8 mouse cellular contexts compared by ENCODE assay signal in genomic region chr3:86223634-86224313, GRCm38 (mm10). TPM values are rescaled to one million over a fixed set of nuclear protein-coding genes. Genes with fewer than 3 reads are reported as not detected.
DNase-seq lines count a peak whose midpoint lies in the region; ATAC-seq lines count a peak whose summit lies in the region.

No protein-coding gene starts in this region.

- peak; percentile 67 for DNase-seq in adipocyte (ENCODE audit: low spot score)
- DNase-seq in embryo, embryonic 10 days (ENCODE audit: low spot score) = peak; percentile 83
- peak; percentile 85 for DNase-seq in gastrocnemius, postnatal 10 days
- peak; percentile 70 to 93 for DNase-seq in left cerebral cortex, postnatal 10 days (ENCODE audit: extremely low spot score in 1 of 2, low spot score in 2 of 2)
- DNase-seq in right cerebral cortex, postnatal 10 days (ENCODE audit: low spot score in 2 of 2) = peak; percentile 92 to 93
- DNase-seq in urinary bladder, postnatal 14 days (ENCODE audit: low spot score) = peak; percentile 90

- peak; percentile 82 for ATAC-seq in inflammation-experienced regulatory T-cells, adult 6 months
- ATAC-seq in megakaryocyte progenitor cell, adult 5-6 weeks (replicated peaks; ENCODE audit: poor library complexity) = peak; percentile 88

- intact Hi-C loops in left cerebral cortex, postnatal 10 days (cut with DNase I) = loop anchor here (2.0 kb wide), 1 partner anchor 81 kb away; the partner anchor contains the start of gene Rps3a1

RNA-seq across cellular contexts. Expression of gene Lrba, which starts 0.7 kb away (rescaled TPM):
- total RNA-seq in gastrocnemius, postnatal 10 days (2021) = 10 to 100 TPM; 22.7 to 24.1 TPM
- 10 to 100 TPM; 11.6 to 16.3 (median 12.3) TPM for polyA plus RNA-seq in inflammation-experienced regulatory T-cells, adult 6 months (2017; shearing (Covaris generic))
- total RNA-seq in left cerebral cortex, postnatal 10 days (2021) = 10 to 100 TPM; 18.4 to 19.3 TPM
- 11.5 and 12.8 TPM in 2 replicates for total RNA-seq in megakaryocyte progenitor cell, adult 5-6 weeks (2015)
- total RNA-seq in megakaryocyte progenitor cell, adult 5-6 weeks (2017) = 16.4 and 17.2 TPM in 2 replicates

Comparison
In these comparisons a context has a peak if more than half of its experiments do, and no peak if none do; other contexts are left out.
1. Peak in every context shown above with its lines: DNase-seq and ATAC-seq.